Comparison of ENCODE assay signal across 8 mouse cellular contexts in the genomic region with DNA sequence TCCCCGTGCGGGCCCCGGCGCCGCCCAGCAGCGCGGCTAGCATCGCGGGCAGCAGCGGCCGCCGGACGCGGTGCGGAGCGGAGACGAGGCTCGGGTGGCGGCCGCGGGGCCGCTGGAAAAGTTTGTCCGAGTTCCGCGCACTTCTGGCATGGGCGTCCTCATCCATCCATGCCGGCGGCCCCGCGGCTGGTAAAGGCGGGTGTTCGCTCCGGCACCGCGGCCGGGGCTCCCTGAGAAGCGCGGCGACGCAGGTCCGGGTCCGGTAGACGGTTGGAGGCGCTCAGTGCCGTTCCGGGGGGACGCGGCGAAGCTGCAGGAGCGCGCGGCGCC. TPM values are rescaled to one million over a fixed set of nuclear protein-coding genes. Genes with fewer than 3 reads are reported as not detected.
DNase-seq lines count a peak whose midpoint lies in the region; ATAC-seq and TF ChIP-seq lines count a peak whose summit lies in the region.

No protein-coding gene starts in this region.

- peak overlapping the region; percentile 80 for H3K4me2 ChIP-seq in heart, embryonic 16.5 days (ENCODE audit: low read depth, low read length)
- peak overlapping the region; percentile 66 for H3K4me2 ChIP-seq in midbrain, embryonic 11.5 days

- DNase-seq in heart, postnatal 14 days = no peak
- no peak for DNase-seq in Patski (ENCODE audit: low read depth, low spot score)
- no peak for DNase-seq in hindbrain, embryonic 10.5 days (ENCODE audit: low spot score)
- DNase-seq in midbrain, embryonic 11.5 days (ENCODE audit: low spot score, missing footprints) = no peak
- no peak for DNase-seq in retina, postnatal 1 day
- DNase-seq in B cell, adult 2 months = no peak
- no peak for DNase-seq in right cerebral cortex, postnatal 25 days

- POLR2A ChIA-PET in Patski (lab: Charles Lee) = interaction anchor here (0.7 to 4.0 kb wide), 21 partner anchors 66 to 289 kb away, joined by 3 to 33 read pairs (median 4); no protein-coding TSS in a partner anchor

- H3K9ac ChIP-seq in heart, embryonic 16.5 days (ENCODE audit: low read length) = peak overlapping the region; percentile 96
- peak overlapping the region; percentile 98 for H3K9ac ChIP-seq in midbrain, embryonic 11.5 days (ENCODE audit: low read length)

- H3K27me3 ChIP-seq in heart, embryonic 16.5 days (ENCODE audit: control insufficient read depth, insufficient read depth, low read length) = no peaks in the 10 kb centered on the region
- no peaks in the 10 kb centered on the region for H3K27me3 ChIP-seq in Patski
- H3K27me3 ChIP-seq in hindbrain, embryonic 10.5 days (ENCODE audit: insufficient read depth, poor library complexity, severe bottlenecking) = peaks cover 9% of the 10 kb centered on the region
- peaks cover 5% of the 10 kb centered on the region for H3K27me3 ChIP-seq in midbrain, embryonic 11.5 days (ENCODE audit: control insufficient read depth, insufficient read depth, low read length)

- no peak for ATAC-seq in heart, embryonic 16.5 days (replicated peaks; ENCODE audit: extremely low read depth, insufficient read depth, low FRiP score)
- ATAC-seq in Patski = peak; percentile 5
- no peak for ATAC-seq in midbrain, embryonic 11.5 days (ENCODE audit: low FRiP score)

- CTCF ChIA-PET in Patski (lab: Charles Lee) = interaction anchor here (0.8 to 2.5 kb wide), 4 partner anchors 131 to 291 kb away, joined by 3 to 13 read pairs (median 3); no protein-coding TSS in a partner anchor

- WGBS in heart, embryonic 16.5 days = under 1% methylated on average over 53 of the region's 53 CpGs
- WGBS in hindbrain, embryonic 10.5 days = under 1% methylated on average over 53 of the region's 53 CpGs
- under 1% methylated on average over 53 of the region's 53 CpGs for WGBS in midbrain, embryonic 11.5 days

- in situ Hi-C loops in Patski (cut with MboI; ENCODE audit: low pct_unique_long_range_greater_than_20kb) = loop anchor here (5.0 to 25.0 kb wide), 2 partner anchors 291 to 561 kb away; no protein-coding TSS in a partner anchor

- H3K27ac ChIP-seq in heart, embryonic 16.5 days (ENCODE audit: low read length) = peak overlapping the region; percentile 98
- peak overlapping the region; percentile 99 for H3K27ac ChIP-seq in hindbrain, embryonic 10.5 days
- peak overlapping the region; percentile 99 for H3K27ac ChIP-seq in midbrain, embryonic 11.5 days (ENCODE audit: low read depth, low read length)

- no peaks in the 10 kb centered on the region for H3K9me3 ChIP-seq in heart, embryonic 16.5 days (replicated peaks; ENCODE audit: control insufficient read depth, low read length)
- H3K9me3 ChIP-seq in hindbrain, embryonic 10.5 days = no peaks in the 10 kb centered on the region
- no peaks in the 10 kb centered on the region for H3K9me3 ChIP-seq in midbrain, embryonic 11.5 days (ENCODE audit: control insufficient read depth, low read length)

- peak overlapping the region; percentile 63 for H3K4me3 ChIP-seq in heart, embryonic 16.5 days (ENCODE audit: low read length)
- peak overlapping the region; percentile 70 for H3K4me3 ChIP-seq in hindbrain, embryonic 10.5 days
- peak overlapping the region; percentile 69 for H3K4me3 ChIP-seq in midbrain, embryonic 11.5 days (ENCODE audit: low read depth, low read length)

- intact Hi-C loops in heart, postnatal 14 days (cut with DNase I) = loop anchor here (2.0 to 5.0 kb wide), 8 partner anchors 99 to 324 kb away; no protein-coding TSS in a partner anchor

- H3K36me3 ChIP-seq in heart, embryonic 16.5 days (ENCODE audit: control insufficient read depth, insufficient read depth) = no peaks in the 10 kb centered on the region
- H3K36me3 ChIP-seq in hindbrain, embryonic 10.5 days = peaks cover 7% of the 10 kb centered on the region
- no peaks in the 10 kb centered on the region for H3K36me3 ChIP-seq in midbrain, embryonic 11.5 days (ENCODE audit: control insufficient read depth, insufficient read depth, low read length)

- H3K4me1 ChIP-seq in heart, embryonic 16.5 days (ENCODE audit: control insufficient read depth, insufficient read depth, low read length) = peaks cover 12% of the 10 kb centered on the region
- H3K4me1 ChIP-seq in hindbrain, embryonic 10.5 days (replicated peaks) = peaks cover 55% of the 10 kb centered on the region
- H3K4me1 ChIP-seq in midbrain, embryonic 11.5 days (ENCODE audit: control insufficient read depth, insufficient read depth, low read length) = peaks cover 26% of the 10 kb centered on the region

- no peak for TF ChIP-seq CTCF in Patski (IDR thresholded peaks at IDR 0.05)

RNA-seq across cellular contexts. Expression of a gene that starts 0.4 kb away (rescaled TPM):
- polyA plus RNA-seq in heart, embryonic 16.5 days (2015; fragmentation: Nextera tagmentation; extraction: Ambion mirVana) = 23.1 and 26.2 TPM in 2 replicates
- 10 to 100 TPM; 56.7 to 60.4 TPM for total RNA-seq in heart, postnatal 14 days (2021)
- polyA plus RNA-seq in Patski (2021) = 578 TPM
- 78.7 and 97.1 TPM in 2 replicates for polyA plus RNA-seq in hindbrain, embryonic 10.5 days (2016; fragmentation: Nextera tagmentation; extraction: Ambion mirVana)
- polyA plus RNA-seq in midbrain, embryonic 11.5 days (2014; fragmentation: Nextera tagmentation; extraction: Ambion mirVana) = 87.2 and 103 TPM in 2 replicates
